Mouse (Mus musculus) liver, adult 2 months (tissue): ENCODE data around the gene Plk3.

Source experiments
- CTCF ChIP-seq: fragments of 200-500 bp; IDR thresholded peaks from 2 replicates; pipeline ENCODE4 v1.5.1; 2011; ENCODE audit warnings: low read depth, low read length, control low read depth
- POLR2A ChIP-seq: fragments of 200-500 bp; IDR thresholded peaks from 2 replicates; pipeline ENCODE4 v1.6.1; 2011; ENCODE audit warnings: low read length, control low read depth; ENCODE audit not compliant: insufficient read depth; ENCODE audit errors: extremely low read depth

DNA sequence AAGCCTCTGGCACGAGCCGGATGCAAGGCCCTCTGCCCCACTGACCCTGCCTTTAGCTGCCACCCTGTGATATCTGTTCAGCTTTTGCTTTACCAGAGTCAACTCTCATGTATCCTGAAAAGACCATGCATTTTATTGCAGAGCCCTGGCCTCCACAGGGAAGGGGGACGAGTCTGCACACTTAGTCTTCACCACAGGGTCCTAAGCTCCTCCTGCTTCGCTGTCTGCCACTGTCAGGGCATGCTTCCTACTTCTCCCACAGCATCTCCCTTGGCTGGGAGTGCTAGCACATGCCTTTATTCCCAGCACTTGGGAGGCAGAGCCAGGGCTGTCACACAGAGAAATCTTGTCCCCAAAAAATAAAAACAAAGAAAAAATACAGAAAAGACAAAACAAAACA lies 27.4 kb upstream of the Plk3 start:
- no peak for TF ChIP-seq POLR2A
- no peak for TF ChIP-seq CTCF
